Mouse (Mus musculus): ENCODE measurements around the gene Slc47a2. TPM values are rescaled to one million over a fixed set of nuclear protein-coding genes. Genes with fewer than 3 reads are reported as not detected.

Slc47a2 gene
- total RNA-seq (2023) = not detected

GRCm38 (mm10) chr11:61342505-61343420 is at the start of gene Slc47a2:
Slc47a2 (minus strand) TSS chr11:61342860.

GRCm38 (mm10) chr11:61377881-61378613 is 35.4 kb upstream of the Slc47a2 start, which contains the start of gene Slc47a1:
Slc47a1 (minus strand) TSS chr11:61378345.

GRCm38 (mm10) chr11:61266551-61267533 is 75.8 kb downstream of the Slc47a2 start, which contains the start of gene Aldh3a2:
Aldh3a2 (minus strand) TSS chr11:61267464.

Other genes with a start within 250 kb of the Slc47a2 start
- gene Tnfrsf13b, start 216.1 kb downstream of the Slc47a2 start, total RNA-seq (2023) = 23.4 TPM
- gene Usp22, start 167.8 kb downstream of the Slc47a2 start, total RNA-seq (2023) = 98.3 TPM
- gene Aldh3a1, start 135.3 kb downstream of the Slc47a2 start, total RNA-seq (2023) = not detected
- 52.3 TPM for gene Aldh3a2, start 75.4 kb downstream of the Slc47a2 start, total RNA-seq (2023)
- not detected for gene Slc47a1, start 35.5 kb upstream of the Slc47a2 start, total RNA-seq (2023)
- not detected for gene Rnf112, start 111.3 kb upstream of the Slc47a2 start, total RNA-seq (2023)
- gene Mfap4, start 142.6 kb upstream of the Slc47a2 start, total RNA-seq (2023) = not detected
- 14.8 TPM for gene Mapk7, start 151.5 kb upstream of the Slc47a2 start, total RNA-seq (2023)
- gene B9d1, start 162.3 kb upstream of the Slc47a2 start, total RNA-seq (2023) = not detected
- 0.41 TPM for gene Epn2, start 236.8 kb upstream of the Slc47a2 start, total RNA-seq (2023)

Measured in CD4-positive naive resting alpha-beta T cell, adult 76 days (primary cell).